Mouse (Mus musculus) inflammation-experienced regulatory T-cells, adult 6 months (primary cell): ENCODE measurements around the gene Oxt. TPM values are rescaled to one million over a fixed set of nuclear protein-coding genes. Genes with fewer than 3 reads are reported as not detected.

Experiments
- ATAC-seq: one replicate; pipeline ENCODE4 v1.8.0; 2017
- polyA plus RNA-seq, 3 experiments: library from polyadenylated mRNA; unstranded; fragments of 100-300 nt; shearing (Covaris generic); gene quantifications; one replicate each; pipeline ENCODE4 v1.2.1; 2017

Oxt gene
- polyA plus RNA-seq, 3 experiments from 2014 or later = not detected

GRCm38 (mm10) chr2:130579791-130580190 lies 3.8 kb downstream of the Oxt start:
- no peak for ATAC-seq

- ATAC-seq = no peak
Measured at GRCm38 (mm10) chr2:130581201-130581600, 5.2 kb downstream of the Oxt start.

GRCm38 (mm10) chr2:130582552-130582951 lies 6.6 kb downstream of the Oxt start, which contains the start of gene Avp:
TSS of gene Avp (minus strand) at chr2:130582554.
- no peak for ATAC-seq

- no peak for ATAC-seq
Measured at GRCm38 (mm10) chr2:130583902-130584560, 8.1 kb downstream of the Oxt start.

- no peak for ATAC-seq
Measured at GRCm38 (mm10) chr2:130586016-130586415, 10.0 kb downstream of the Oxt start.

GRCm38 (mm10) chr2:130588373-130588772 lies 12.4 kb downstream of the Oxt start:
- no peak for ATAC-seq

GRCm38 (mm10) chr2:130589157-130589556 lies 13.2 kb downstream of the Oxt start:
- ATAC-seq = no peak

GRCm38 (mm10) chr2:130589761-130590160 lies 13.8 kb downstream of the Oxt start:
- ATAC-seq = no peak

GRCm38 (mm10) chr2:130591016-130591415 lies 15.0 kb downstream of the Oxt start:
- no peak for ATAC-seq

- no peak for ATAC-seq
Measured at GRCm38 (mm10) chr2:130595596-130595995, 19.6 kb downstream of the Oxt start.

GRCm38 (mm10) chr2:130597601-130598010 lies 21.6 kb downstream of the Oxt start:
- no peak for ATAC-seq

- no peak for ATAC-seq
Measured at GRCm38 (mm10) chr2:130598399-130598798, 22.4 kb downstream of the Oxt start.

GRCm38 (mm10) chr2:130602195-130602594 lies 26.2 kb downstream of the Oxt start:
- ATAC-seq = no peak

GRCm38 (mm10) chr2:130613091-130613490 lies 37.1 kb downstream of the Oxt start:
- ATAC-seq = no peak

GRCm38 (mm10) chr2:130618972-130619371 lies 43.0 kb downstream of the Oxt start:
- no peak for ATAC-seq

Other genes with a start within 250 kb of the Oxt start
- under 1 TPM in 1 of 3 experiments, not detected in 2; 0.40 TPM for gene Cpxm1, start 178.6 kb upstream of the Oxt start, polyA plus RNA-seq
- not detected for gene Gm28372, start 170.9 kb upstream of the Oxt start, polyA plus RNA-seq
- gene 1700020A23Rik, start 170.9 kb upstream of the Oxt start, polyA plus RNA-seq = not detected
- not detected for gene Tmem239, start 169.7 kb upstream of the Oxt start, polyA plus RNA-seq
- gene Vps16, start 151.8 kb upstream of the Oxt start, polyA plus RNA-seq = 100 to 1,000 TPM; 165 to 250 (median 199) TPM
- 10 to 100 TPM; 11.9 to 14.9 (median 12.0) TPM for gene Pced1a, start 151.5 kb upstream of the Oxt start, polyA plus RNA-seq
- gene Ptpra, start 125.9 kb upstream of the Oxt start, polyA plus RNA-seq = 10 to 100 TPM; 66.1 to 70.0 (median 69.6) TPM
- gene Mrps26, start 12.4 kb upstream of the Oxt start, polyA plus RNA-seq = 10 to 100 TPM; 20.8 to 29.7 (median 27.1) TPM
- gene Avp, start 6.4 kb downstream of the Oxt start, polyA plus RNA-seq = not detected
- 10 to 100 TPM in 2 of 3 experiments, 1 to 10 TPM in 1; 8.5 to 11.7 (median 10.3) TPM for gene Fastkd5, start 53.9 kb downstream of the Oxt start, polyA plus RNA-seq
- gene Ubox5, start 53.9 kb downstream of the Oxt start, polyA plus RNA-seq = 10 to 100 TPM in 2 of 3 experiments, 1 to 10 TPM in 1; 8.0 to 11.1 (median 10.6) TPM
- under 1 TPM in 2 of 3 experiments, not detected in 1; 0.09 to 0.21 TPM for gene Lzts3, start 66.6 kb downstream of the Oxt start, polyA plus RNA-seq
- 100 to 1,000 TPM in 2 of 3 experiments, 10 to 100 TPM in 1; 95.3 to 135 (median 134) TPM for gene Ddrgk1, start 88.5 kb downstream of the Oxt start, polyA plus RNA-seq
- 10 to 100 TPM; 37.0 to 51.3 (median 51.2) TPM for gene Itpa, start 91.4 kb downstream of the Oxt start, polyA plus RNA-seq
- gene Slc4a11, start 121.3 kb downstream of the Oxt start, polyA plus RNA-seq = under 1 TPM in 1 of 3 experiments, not detected in 2; 0.29 TPM